Mouse (Mus musculus) adrenal gland, adult 18-20 months (tissue): ENCODE measurements around the gene Olfr1420. TPM values are rescaled to one million over a fixed set of nuclear protein-coding genes. Genes with fewer than 3 reads are reported as not detected.

Source experiments
- microRNA-seq, 2 experiments: library from miRNA; unstranded; fragments of <30 nt; microRNA quantifications; one replicate each; pipeline ENCODE4 v1.2.0; 2021; ENCODE audit warnings: borderline number of aligned reads in 2 of 2
- total RNA-seq, 2 experiments: library from RNA; stranded (reverse); gene quantifications; 1 replicate in 1 of 2; 2 replicates in 1 of 2; pipeline ENCODE4 v1.2.3; 2021

Olfr1420 gene
- total RNA-seq, 2 experiments from 2014 or later = not detected

Small RNAs within 50 kb of the gene (microRNA-seq; reads per million reads assigned to microRNA genes)
- 1.8 to 4.3 reads per million in 2 experiments for gene Mir6994

Other genes starting within 250 kb of the Olfr1420 start
- gene Ms4a3, start 245.7 kb upstream of the Olfr1420 start, total RNA-seq = not detected
- gene Oosp2, start 226.0 kb upstream of the Olfr1420 start, total RNA-seq = under 1 TPM in 1 of 2 experiments, not detected in 1; 0.50 TPM
- 1 to 10 TPM in 1 of 2 experiments, not detected in 1; 3.3 TPM for gene Oosp1, start 195.4 kb upstream of the Olfr1420 start, total RNA-seq
- gene Oosp3, start 189.5 kb upstream of the Olfr1420 start, total RNA-seq = not detected
- gene Gif, start 139.0 kb upstream of the Olfr1420 start, total RNA-seq = not detected
- 10 to 100 TPM; 63.6 to 72.3 TPM for gene Mrpl16, start 116.2 kb upstream of the Olfr1420 start, total RNA-seq
- gene Stx3, start 67.2 kb upstream of the Olfr1420 start, total RNA-seq = 1 to 10 TPM; 6.9 to 9.5 TPM
- gene Olfr1417, start 47.3 kb upstream of the Olfr1420 start, total RNA-seq = not detected
- not detected for gene Olfr1418, start 25.5 kb upstream of the Olfr1420 start, total RNA-seq
- not detected for gene Olfr1419, start 11.5 kb upstream of the Olfr1420 start, total RNA-seq
- 10 to 100 TPM; 28.0 to 28.5 TPM for gene Patl1, start 25.8 kb downstream of the Olfr1420 start, total RNA-seq
- 10 to 100 TPM; 61.3 to 90.1 TPM for gene Osbp, start 79.4 kb downstream of the Olfr1420 start, total RNA-seq
- not detected for gene Olfr1423, start 154.8 kb downstream of the Olfr1420 start, total RNA-seq
- not detected for gene Olfr1424, start 176.1 kb downstream of the Olfr1420 start, total RNA-seq
- not detected for gene Olfr1425, start 191.2 kb downstream of the Olfr1420 start, total RNA-seq
- not detected for gene Olfr1426, start 205.4 kb downstream of the Olfr1420 start, total RNA-seq
- gene Olfr1427, start 216.8 kb downstream of the Olfr1420 start, total RNA-seq = not detected
- not detected for gene Olfr1428, start 229.3 kb downstream of the Olfr1420 start, total RNA-seq
- gene Olfr76, start 236.6 kb downstream of the Olfr1420 start, total RNA-seq = not detected